Mouse (Mus musculus) inflammation-experienced regulatory T-cells, adult 16 weeks (primary cell): Measurements from ENCODE around the gene Zfp628. TPM values are rescaled to one million over a fixed set of nuclear protein-coding genes. Genes with fewer than 3 reads are reported as not detected.

Experiments
- polyA plus RNA-seq: library from polyadenylated mRNA; unstranded; fragments of 100-300 nt; shearing (Covaris generic); gene quantifications from one replicate; pipeline ENCODE4 v1.2.1, GENCODE M21; 2017

Zfp628 gene
- 0.94 TPM for polyA plus RNA-seq

DNA sequence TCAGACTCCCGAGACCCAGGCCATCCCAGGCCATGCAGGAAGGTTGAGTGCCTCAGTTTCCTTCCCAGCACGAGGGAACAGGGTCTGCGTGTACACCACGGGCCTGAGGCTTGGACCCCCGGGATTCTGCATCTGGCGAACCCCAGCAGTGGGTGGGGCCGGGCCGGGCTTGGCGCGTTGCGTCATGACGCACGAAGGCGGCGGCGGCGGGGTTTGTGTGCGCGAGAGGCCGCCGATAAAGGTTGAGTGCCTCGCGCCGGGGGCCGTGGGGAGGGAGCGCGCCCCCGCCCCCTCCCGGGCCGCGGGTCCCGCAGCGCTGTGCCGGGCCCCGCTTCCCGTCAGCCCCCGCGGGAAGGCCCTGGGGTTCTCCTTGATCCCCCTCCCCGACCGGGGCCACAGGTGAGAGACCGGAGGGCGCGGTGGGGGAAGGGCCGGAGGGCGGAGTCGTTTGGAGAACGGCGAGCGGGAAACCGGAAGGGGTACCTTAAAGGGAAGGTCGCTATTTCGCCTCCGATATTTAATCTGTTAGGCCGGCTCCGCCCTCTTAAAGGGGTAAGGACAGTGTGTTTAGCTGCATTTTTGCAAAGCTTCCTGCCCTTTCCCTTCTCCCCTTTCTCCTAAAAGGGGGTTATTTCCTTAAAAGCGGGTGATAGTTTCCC, at the start of gene Zfp628:
Gene Zfp628, plus strand, starts transcription at position 211 of the 659 bp plus-strand sequence.

DNA sequence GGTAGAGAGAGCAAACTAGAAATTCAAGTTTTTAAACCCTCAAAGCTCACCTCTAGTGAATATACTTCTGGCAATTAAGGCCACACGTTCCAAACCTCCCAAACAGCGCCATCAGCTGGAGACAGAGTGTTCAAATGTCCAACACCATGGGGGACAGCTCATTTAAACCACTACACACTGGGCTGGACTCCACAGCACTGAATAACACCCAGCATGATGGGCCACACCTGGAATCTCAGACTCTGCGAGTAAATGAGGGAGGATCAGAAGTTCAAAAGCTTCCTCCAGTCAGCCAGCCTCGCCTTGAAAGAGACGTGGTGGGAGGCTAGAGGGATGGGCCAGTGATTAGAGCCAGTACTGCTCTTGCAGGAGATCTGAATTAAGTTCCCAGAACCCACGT, 44.9 kb upstream of the Zfp628 start, which contains the start of gene Isoc2b:
Gene Isoc2b, minus strand, starts transcription at position 126 of the 400 bp plus-strand sequence.

DNA sequence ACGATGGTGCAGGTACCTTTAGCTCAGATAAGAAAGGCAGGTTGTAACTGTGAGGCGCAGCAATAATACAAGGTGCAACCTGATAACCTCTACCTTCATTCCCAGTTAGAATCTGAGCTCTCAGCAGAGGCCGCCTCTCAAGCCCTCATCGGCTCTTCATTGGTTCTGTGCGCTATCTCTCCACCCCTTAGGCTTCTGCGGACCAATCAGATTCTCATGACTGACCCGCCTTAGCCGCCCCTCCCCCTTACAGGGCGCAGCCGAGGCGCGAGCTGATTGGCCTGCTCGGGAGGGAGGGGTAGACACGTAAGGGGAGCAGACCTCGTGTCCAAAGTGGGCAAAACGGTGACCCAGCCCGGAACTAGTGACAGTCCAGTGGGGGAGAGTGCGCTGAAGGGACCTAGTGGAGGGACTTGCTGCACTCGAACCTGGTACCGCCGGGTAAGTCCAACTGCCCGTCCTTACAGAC, 38.2 kb upstream of the Zfp628 start, which contains the start of gene Isoc2a:
Gene Isoc2a, plus strand, starts transcription at position 401 of the 469 bp plus-strand sequence.

DNA sequence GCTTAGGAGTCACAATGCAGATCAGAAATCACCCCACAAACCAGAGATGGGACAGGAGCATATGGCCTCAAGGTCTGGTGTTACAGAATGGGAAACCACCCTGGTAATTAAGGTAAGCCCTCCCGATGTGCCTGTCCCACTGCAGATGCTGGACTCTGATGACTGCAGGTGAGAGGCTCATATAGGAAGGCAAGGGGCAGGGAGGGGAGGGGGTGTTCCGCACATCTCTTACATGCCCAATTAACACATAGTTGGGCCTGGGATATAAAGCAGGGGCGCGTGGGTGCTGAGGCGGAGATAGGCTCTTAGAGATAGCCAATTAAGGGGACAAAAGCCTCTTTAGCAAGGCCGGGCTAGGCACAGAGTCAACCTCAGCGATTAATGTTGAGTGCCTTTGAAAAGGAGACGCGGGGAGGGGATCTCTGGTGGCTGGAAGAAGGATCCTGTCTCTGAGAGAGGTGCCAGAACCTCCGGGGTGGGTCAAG, 8.5 kb upstream of the Zfp628 start, which contains the start of gene Gm36210:
Gene Gm36210, minus strand, starts transcription at position 51 of the 485 bp plus-strand sequence.

DNA sequence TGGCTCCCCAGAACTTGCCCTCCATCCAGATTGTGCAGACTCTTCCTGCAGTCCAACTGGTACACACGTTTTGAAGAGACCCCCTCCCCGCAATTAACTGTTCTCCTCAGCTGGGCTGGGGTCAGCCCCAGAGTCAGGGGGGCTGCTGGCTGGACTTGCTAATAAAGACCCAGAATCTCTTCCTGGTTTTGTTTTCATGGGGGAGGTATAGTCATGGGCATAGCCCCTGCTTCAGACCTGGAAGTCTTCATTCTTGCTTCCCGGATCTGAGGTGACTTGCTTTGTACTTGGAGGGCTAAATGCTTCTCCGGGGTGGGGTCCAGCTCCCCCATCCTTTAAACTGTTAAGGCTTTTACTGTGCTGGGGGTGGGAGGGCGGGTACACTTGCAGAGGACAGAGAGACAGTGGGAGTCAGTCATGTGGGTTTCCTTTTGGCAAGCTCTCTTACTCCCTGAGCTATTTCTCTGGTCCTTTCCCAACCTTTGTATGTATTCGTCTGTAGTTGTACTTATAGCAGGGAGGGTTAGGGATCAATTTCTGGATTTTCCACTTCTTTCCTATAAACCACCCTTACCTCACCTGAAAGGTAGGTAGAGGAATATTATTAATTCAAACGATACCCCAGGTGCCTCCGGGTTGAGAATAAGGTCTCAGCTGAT, 6.9 kb downstream of the Zfp628 start, which contains the start of gene Nat14:
Gene Nat14, plus strand, starts transcription at position 205 of the 659 bp plus-strand sequence.

DNA sequence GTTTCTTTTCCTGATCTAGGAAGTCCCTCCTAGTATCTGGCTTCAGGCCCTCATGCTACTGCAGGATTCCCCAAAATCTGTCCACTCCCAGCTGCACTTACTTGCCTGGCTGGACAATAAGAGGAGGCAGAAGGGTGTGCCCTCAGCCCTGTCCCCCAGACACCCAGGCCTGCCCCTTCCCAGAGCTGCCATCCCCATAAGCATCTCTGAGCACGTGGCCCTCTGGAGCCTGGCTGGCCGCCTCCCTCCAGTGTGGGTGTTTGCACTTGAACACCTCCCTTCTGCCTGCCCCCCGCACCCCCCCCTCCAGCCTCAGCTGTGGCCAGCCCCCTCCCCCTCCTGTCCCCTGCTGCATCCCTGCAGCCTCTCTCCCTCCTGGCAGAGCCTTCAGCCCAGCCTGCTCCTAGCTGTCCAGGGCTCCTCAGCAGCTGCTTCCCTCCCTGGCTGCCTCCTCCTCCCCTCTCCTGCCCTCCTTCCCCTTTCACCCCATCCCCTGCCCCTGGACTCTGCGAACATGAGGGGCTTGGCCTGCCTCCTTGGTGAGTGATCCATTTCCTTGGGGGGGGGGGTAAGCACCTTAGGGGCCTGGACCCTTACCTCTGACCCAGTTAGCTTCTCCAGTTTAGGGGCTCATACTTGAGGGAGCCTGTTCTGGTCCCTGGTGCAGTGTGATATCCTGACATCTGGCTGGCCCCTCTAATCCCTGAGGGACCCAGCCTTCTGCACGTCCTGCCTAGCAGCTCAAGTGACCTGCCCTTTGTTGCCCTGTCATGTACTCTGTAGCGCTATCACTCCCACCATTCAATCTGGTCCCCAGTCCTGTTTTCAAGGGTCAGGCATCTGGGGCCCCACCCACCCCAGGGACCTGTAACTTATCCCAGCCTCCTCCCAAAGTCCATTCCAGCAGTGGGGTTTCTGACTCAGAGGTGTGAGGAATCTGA, 10.7 kb downstream of the Zfp628 start, which contains the start of gene Ssc5d:
Gene Ssc5d, plus strand, starts transcription at position 345 of the 941 bp plus-strand sequence.

DNA sequence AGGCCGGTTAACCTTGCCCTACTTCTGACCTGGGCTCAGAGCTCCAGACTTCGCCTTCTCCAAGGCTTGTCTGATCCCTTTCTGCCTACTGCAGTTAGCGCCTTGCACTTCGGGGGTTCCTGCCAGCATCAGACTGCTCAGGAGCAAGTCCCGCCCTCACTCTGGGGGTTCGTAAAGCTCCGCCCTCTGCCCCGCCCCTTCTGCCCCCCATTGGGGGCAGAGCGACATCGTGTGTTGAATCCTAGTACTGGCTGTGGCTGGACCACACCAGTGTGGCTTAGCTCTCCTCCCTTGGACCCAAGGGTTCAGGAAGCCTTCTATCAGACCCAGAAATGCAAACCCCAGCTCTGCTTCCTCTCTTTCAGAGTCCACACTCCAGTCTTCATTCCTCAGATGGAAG, 49.3 kb downstream of the Zfp628 start, which contains the start of gene Sbk2:
Gene Sbk2, minus strand, starts transcription at position 135 of the 400 bp plus-strand sequence.

DNA sequence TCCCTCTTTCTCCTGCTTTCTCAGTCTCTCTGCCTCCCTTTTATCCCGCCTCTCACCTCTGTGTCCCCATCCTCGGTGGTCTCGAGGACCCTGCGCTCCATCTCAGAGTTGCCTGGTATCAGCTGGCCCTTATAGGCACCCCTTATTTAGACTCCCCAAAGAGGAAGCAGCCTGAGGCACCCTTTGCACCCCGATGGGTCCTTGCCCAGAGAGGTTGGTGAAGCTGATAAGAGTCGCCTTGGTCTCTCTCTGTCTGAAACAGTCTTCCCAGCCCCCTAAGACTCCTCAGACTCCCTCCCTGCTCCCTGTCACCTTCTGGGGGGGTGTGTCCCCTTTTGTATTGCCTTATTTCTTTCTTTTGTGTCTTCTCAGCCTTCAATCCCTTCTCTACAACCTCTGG, 56.1 kb downstream of the Zfp628 start, which contains the start of gene Sbk3:
Gene Sbk3, minus strand, starts transcription at position 101 of the 400 bp plus-strand sequence.

Other genes with a start within 250 kb of the Zfp628 start
- gene Hspbp1, start 230.1 kb upstream of the Zfp628 start, polyA plus RNA-seq = 79.2 TPM
- gene Brsk1, start 224.6 kb upstream of the Zfp628 start, polyA plus RNA-seq = 0.59 TPM
- gene Tmem150b, start 190.0 kb upstream of the Zfp628 start, polyA plus RNA-seq = 0.13 TPM
- gene Kmt5c, start 175.1 kb upstream of the Zfp628 start, polyA plus RNA-seq = 52.5 TPM
- gene Cox6b2, start 162.1 kb upstream of the Zfp628 start, polyA plus RNA-seq = 3.0 TPM
- not detected for gene Fam71e2, start 143.9 kb upstream of the Zfp628 start, polyA plus RNA-seq
- not detected for gene Il11, start 132.4 kb upstream of the Zfp628 start, polyA plus RNA-seq
- not detected for gene Tmem190, start 132.3 kb upstream of the Zfp628 start, polyA plus RNA-seq
- gene Tmem238, start 125.6 kb upstream of the Zfp628 start, polyA plus RNA-seq = 0.45 TPM
- gene Rpl28, start 122.3 kb upstream of the Zfp628 start, polyA plus RNA-seq = 275 TPM
- gene Ube2s, start 102.6 kb upstream of the Zfp628 start, polyA plus RNA-seq = 111 TPM
- gene Shisa7, start 70.5 kb upstream of the Zfp628 start, polyA plus RNA-seq = not detected
- gene Isoc2b, start 45.0 kb upstream of the Zfp628 start, polyA plus RNA-seq = 46.1 TPM
- gene Isoc2a, start 38.1 kb upstream of the Zfp628 start, polyA plus RNA-seq = 0.68 TPM
- gene Gm36210, start 8.7 kb upstream of the Zfp628 start, polyA plus RNA-seq = not detected
- 1.9 TPM for gene Nat14, start 6.8 kb downstream of the Zfp628 start, polyA plus RNA-seq
- not detected for gene Ssc5d, start 10.6 kb downstream of the Zfp628 start, polyA plus RNA-seq
- gene Sbk2, start 49.2 kb downstream of the Zfp628 start, polyA plus RNA-seq = 0.17 TPM
- not detected for gene Sbk3, start 56.0 kb downstream of the Zfp628 start, polyA plus RNA-seq
- 17.6 TPM for gene Zfp579, start 80.9 kb downstream of the Zfp628 start, polyA plus RNA-seq
- 36.2 TPM for gene Zfp524, start 99.2 kb downstream of the Zfp628 start, polyA plus RNA-seq
- gene Fiz1, start 99.5 kb downstream of the Zfp628 start, polyA plus RNA-seq = 45.0 TPM
- 10.5 TPM for gene Gm44973, start 100.3 kb downstream of the Zfp628 start, polyA plus RNA-seq
- gene Zfp865, start 105.2 kb downstream of the Zfp628 start, polyA plus RNA-seq = 12.2 TPM
- gene Ccdc106, start 105.3 kb downstream of the Zfp628 start, polyA plus RNA-seq = not detected
- gene 4632433K11Rik, start 118.9 kb downstream of the Zfp628 start, polyA plus RNA-seq = not detected
- 4.6 TPM for gene Zfp784, start 123.2 kb downstream of the Zfp628 start, polyA plus RNA-seq
- gene Zfp580, start 136.3 kb downstream of the Zfp628 start, polyA plus RNA-seq = 2.0 TPM
- gene U2af2, start 146.9 kb downstream of the Zfp628 start, polyA plus RNA-seq = 109 TPM
- gene Epn1, start 165.0 kb downstream of the Zfp628 start, polyA plus RNA-seq = 12.8 TPM
- not detected for gene Rfpl4, start 201.7 kb downstream of the Zfp628 start, polyA plus RNA-seq
- not detected for gene Rasl2-9, start 210.7 kb downstream of the Zfp628 start, polyA plus RNA-seq
- gene Vmn1r55, start 234.5 kb downstream of the Zfp628 start, polyA plus RNA-seq = 0.12 TPM